Mouse (Mus musculus): ENCODE measurements at regions not wholly inside any gene's neighbourhood (a gene's known extent, or its start where the extent isn't known, plus 50 kb on each side); places are given as distances from the start of the nearest gene placed in this dataset.

GRCm38 (mm10) chr14:46144707-46145106 lies 234.5 kb upstream of the Gm15217 start:
- H3K4me2 ChIP-seq (replicated peaks) = no peak overlapping the region
- no peak overlapping the region for H3K27ac ChIP-seq (replicated peaks)
- H3K4me3 ChIP-seq = no peak overlapping the region
- WGBS = 56% methylated on average over 6 of the region's 6 CpGs
- no peak overlapping the region for H3K9ac ChIP-seq (replicated peaks)
- H3K9me3 ChIP-seq = no peaks in the 10 kb centered on the region
- H3K4me1 ChIP-seq = no peaks in the 10 kb centered on the region
- no peaks in the 10 kb centered on the region for H3K27me3 ChIP-seq
- ATAC-seq (ENCODE audit: low FRiP score, low read depth) = no peak
- no peaks in the 10 kb centered on the region for H3K36me3 ChIP-seq

DNA sequence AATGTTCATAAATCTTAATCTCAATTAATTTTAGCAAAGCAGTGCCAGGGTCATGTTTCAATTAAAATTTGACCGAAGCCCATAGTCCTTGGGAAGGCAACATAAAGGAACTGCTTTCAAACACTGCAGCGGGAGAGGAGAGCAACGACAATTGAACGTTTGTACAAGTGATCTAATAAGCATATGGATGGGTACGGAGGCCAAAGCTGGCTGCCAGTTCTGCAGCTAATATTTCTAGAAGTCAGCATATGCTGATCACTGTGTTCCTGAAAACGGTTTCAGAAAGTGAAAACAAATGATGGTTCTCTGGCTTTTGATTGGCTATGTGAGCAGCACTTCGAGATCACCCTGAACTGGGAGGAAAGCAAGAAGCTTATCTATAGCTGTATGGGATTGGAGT lies 233.6 kb upstream of the Gm15217 start:
- Histone ChIP-seq H3K27ac (replicated peaks) (no peak overlapping the region), H3K4me3 (no peak overlapping the region), H3K4me1 (no peaks in the 10 kb centered on the region), H3K9ac (replicated peaks) (no peak overlapping the region), H3K9me3 (no peaks in the 10 kb centered on the region), H3K4me2 (replicated peaks) (no peak overlapping the region), H3K27me3 (no peaks in the 10 kb centered on the region), H3K36me3 (no peaks in the 10 kb centered on the region)
- WGBS = 51% methylated on average over 7 of the region's 7 CpGs
- no peak for ATAC-seq (ENCODE audit: low FRiP score, low read depth)

GRCm38 (mm10) chr14:46149073-46149661 lies 230.0 kb upstream of the Gm15217 start:
- Histone ChIP-seq H3K4me2 (replicated peaks) (no peak overlapping the region), H3K4me1 (no peaks in the 10 kb centered on the region), H3K9me3 (no peaks in the 10 kb centered on the region), H3K9ac (replicated peaks) (no peak overlapping the region), H3K27ac (replicated peaks) (no peak overlapping the region), H3K27me3 (no peaks in the 10 kb centered on the region), H3K4me3 (no peak overlapping the region), H3K36me3 (no peaks in the 10 kb centered on the region)
- WGBS = 76% methylated on average over 6 of the region's 6 CpGs
- no peak for ATAC-seq (ENCODE audit: low FRiP score, low read depth)

DNA sequence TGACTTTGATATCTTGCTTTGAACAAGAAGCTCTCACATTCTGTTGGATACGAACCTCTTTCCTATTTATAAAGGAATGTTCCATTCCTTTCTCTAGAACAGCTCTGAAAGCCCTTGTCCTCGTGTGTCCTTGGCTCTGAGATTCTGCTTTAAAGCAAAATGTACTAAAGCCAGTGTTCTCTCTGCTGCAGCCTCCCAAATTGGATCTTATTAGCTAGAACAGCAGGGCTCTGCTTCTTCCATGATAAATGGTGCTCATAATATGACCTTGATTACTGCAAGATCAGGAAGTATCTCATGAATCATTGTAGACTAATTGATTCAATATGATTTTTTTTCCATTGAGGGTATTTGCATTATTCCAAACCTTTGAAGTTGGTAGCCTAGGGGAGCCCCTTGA lies 220.5 kb upstream of the Gm15217 start:
- Histone ChIP-seq H3K4me2 (replicated peaks) (no peak overlapping the region), H3K4me1 (no peaks in the 10 kb centered on the region), H3K36me3 (no peaks in the 10 kb centered on the region), H3K4me3 (no peak overlapping the region), H3K27me3 (no peaks in the 10 kb centered on the region), H3K27ac (replicated peaks) (no peak overlapping the region), H3K9ac (replicated peaks) (no peak overlapping the region), H3K9me3 (no peaks in the 10 kb centered on the region)
- whole genome bisulfite sequencing = 69% methylated on average over 2 of the region's 2 CpGs
- no peak for ATAC-seq (ENCODE audit: low FRiP score, low read depth)

GRCm38 (mm10) chr14:46172181-46172874 lies 206.9 kb upstream of the Gm15217 start:
- Histone ChIP-seq H3K4me3 (no peak overlapping the region), H3K4me1 (no peaks in the 10 kb centered on the region), H3K4me2 (replicated peaks) (no peak overlapping the region), H3K9me3 (no peaks in the 10 kb centered on the region), H3K27ac (replicated peaks) (no peak overlapping the region), H3K27me3 (peaks cover 5% of the 10 kb centered on the region; the same call in 1 of the 2 replicates), H3K9ac (replicated peaks) (no peak overlapping the region), H3K36me3 (no peaks in the 10 kb centered on the region)
- 71% methylated on average over 9 of the region's 9 CpGs for WGBS
- no peak for ATAC-seq (ENCODE audit: low FRiP score, low read depth)

GRCm38 (mm10) chr14:46172875-46173324 lies 206.3 kb upstream of the Gm15217 start:
- Histone ChIP-seq H3K4me3 (no peak overlapping the region), H3K9me3 (no peaks in the 10 kb centered on the region), H3K27me3 (peaks cover 5% of the 10 kb centered on the region; the same call in 1 of the 2 replicates), H3K36me3 (no peaks in the 10 kb centered on the region), H3K27ac (replicated peaks) (no peak overlapping the region), H3K4me1 (no peaks in the 10 kb centered on the region), H3K4me2 (replicated peaks) (no peak overlapping the region), H3K9ac (replicated peaks) (no peak overlapping the region)
- 30% methylated on average over 6 of the region's 6 CpGs for WGBS
- no peak for ATAC-seq (ENCODE audit: low FRiP score, low read depth)

DNA sequence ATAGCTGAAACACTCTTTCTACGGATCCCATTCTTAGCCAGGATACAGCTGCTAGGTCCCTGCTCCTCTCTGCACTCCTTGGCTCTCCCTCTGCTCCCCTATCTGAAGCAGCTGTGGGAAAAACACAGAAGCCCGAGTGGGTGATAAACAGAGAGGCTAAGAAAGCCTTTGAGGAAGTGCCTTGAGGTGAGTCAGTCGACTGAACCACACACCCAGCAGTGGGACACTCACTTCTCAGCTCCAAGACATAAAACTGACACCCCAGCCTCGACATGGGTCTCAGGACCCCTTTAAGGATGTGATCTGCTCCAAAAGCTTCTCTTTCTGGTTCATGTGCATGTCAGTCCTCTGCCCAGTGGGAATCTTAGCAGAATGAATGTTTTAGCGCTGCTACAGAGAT lies 204.8 kb upstream of the Gm15217 start:
- Histone ChIP-seq H3K4me3 (no peak overlapping the region), H3K4me1 (no peaks in the 10 kb centered on the region), H3K27me3 (peaks cover 5% of the 10 kb centered on the region; the same call in 1 of the 2 replicates), H3K9ac (replicated peaks) (no peak overlapping the region), H3K27ac (replicated peaks) (no peak overlapping the region), H3K36me3 (no peaks in the 10 kb centered on the region), H3K9me3 (no peaks in the 10 kb centered on the region), H3K4me2 (replicated peaks) (no peak overlapping the region)
- 77% methylated on average over 5 of the region's 5 CpGs for WGBS
- ATAC-seq (ENCODE audit: low FRiP score, low read depth) = no peak

GRCm38 (mm10) chr14:46175291-46176216 lies 203.7 kb upstream of the Gm15217 start:
- Histone ChIP-seq H3K4me3 (no peak overlapping the region), H3K27ac (replicated peaks) (no peak overlapping the region), H3K9ac (replicated peaks) (no peak overlapping the region), H3K4me2 (replicated peaks) (no peak overlapping the region), H3K27me3 (peaks cover 5% of the 10 kb centered on the region; the same call in 1 of the 2 replicates), H3K9me3 (no peaks in the 10 kb centered on the region), H3K4me1 (no peaks in the 10 kb centered on the region), H3K36me3 (no peaks in the 10 kb centered on the region)
- ATAC-seq (ENCODE audit: low FRiP score, low read depth) = no peak
- 90% methylated on average over 15 of the region's 15 CpGs for WGBS

DNA sequence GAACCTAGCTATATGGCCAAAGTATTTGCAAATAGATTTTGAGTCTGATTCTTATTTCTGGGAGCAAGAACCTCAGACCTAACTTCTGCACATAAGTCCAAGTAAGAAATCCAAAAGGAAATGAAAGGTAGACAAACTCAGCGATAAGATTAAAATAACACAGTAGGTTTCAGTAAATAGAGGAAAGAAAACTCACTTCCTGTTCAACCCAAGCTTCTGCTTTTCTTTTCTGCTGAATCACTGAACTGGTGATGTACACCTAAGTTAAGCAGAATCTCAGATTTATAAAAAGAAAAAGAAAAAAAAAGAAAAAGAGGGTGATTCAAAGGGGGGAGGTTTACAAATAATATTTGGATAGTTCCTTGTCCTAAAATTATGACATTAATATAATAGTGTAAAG lies 200.2 kb upstream of the Gm15217 start:
- Histone ChIP-seq H3K27me3 (peaks cover 5% of the 10 kb centered on the region; the same call in 1 of the 2 replicates), H3K9me3 (no peaks in the 10 kb centered on the region), H3K27ac (replicated peaks) (no peak overlapping the region), H3K4me1 (no peaks in the 10 kb centered on the region), H3K4me3 (no peak overlapping the region), H3K4me2 (replicated peaks) (no peak overlapping the region), H3K36me3 (no peaks in the 10 kb centered on the region), H3K9ac (replicated peaks) (no peak overlapping the region)
- 87% methylated on average over 1 of the region's 1 CpGs for WGBS
- ATAC-seq (ENCODE audit: low FRiP score, low read depth) = no peak

- H3K4me3 ChIP-seq = no peak overlapping the region
- H3K9me3 ChIP-seq = no peaks in the 10 kb centered on the region
- no peaks in the 10 kb centered on the region for H3K27me3 ChIP-seq
- H3K36me3 ChIP-seq = no peaks in the 10 kb centered on the region
- H3K27ac ChIP-seq (replicated peaks) = no peak overlapping the region
- no peak for ATAC-seq (ENCODE audit: low FRiP score, low read depth)
- no peak overlapping the region for H3K4me2 ChIP-seq (replicated peaks)
- no peak overlapping the region for H3K9ac ChIP-seq (replicated peaks)
- WGBS = 90% methylated on average over 8 of the region's 8 CpGs
- no peaks in the 10 kb centered on the region for H3K4me1 ChIP-seq
These were observed 187.4 kb upstream of the Gm15217 start for GRCm38 (mm10) chr14:46191639-46192399.

GRCm38 (mm10) chr14:46193577-46193976 lies 185.6 kb upstream of the Gm15217 start:
- Histone ChIP-seq H3K9me3 (no peaks in the 10 kb centered on the region), H3K27me3 (no peaks in the 10 kb centered on the region), H3K4me1 (no peaks in the 10 kb centered on the region), H3K36me3 (no peaks in the 10 kb centered on the region), H3K27ac (replicated peaks) (no peak overlapping the region), H3K4me2 (replicated peaks) (no peak overlapping the region), H3K9ac (replicated peaks) (no peak overlapping the region), H3K4me3 (no peak overlapping the region)
- ATAC-seq (ENCODE audit: low FRiP score, low read depth) = no peak
- 91% methylated on average over 4 of the region's 4 CpGs for WGBS
